Mouse (Mus musculus): ENCODE data around the gene Usf2.

Gene Usf2

DNA sequence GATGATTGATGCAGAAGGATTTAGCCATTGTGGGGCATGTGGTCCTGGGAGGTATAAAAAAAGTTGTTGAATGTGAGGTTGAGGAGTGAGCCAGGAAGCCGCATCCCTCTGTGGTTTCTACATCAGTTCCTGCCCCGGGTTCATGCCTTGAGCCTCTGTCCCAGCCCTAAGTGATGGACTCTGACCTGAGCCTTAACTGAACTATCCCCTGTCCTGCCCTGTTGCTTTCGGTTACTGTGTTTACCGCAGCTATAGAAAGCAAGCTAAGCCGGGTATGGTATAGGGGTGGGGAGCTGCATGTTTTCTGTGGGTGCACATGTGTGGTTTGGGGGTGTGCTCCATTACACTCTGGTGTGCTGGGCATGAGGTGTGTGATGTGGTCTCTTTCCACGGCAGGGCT is 46.8 kb downstream of the Usf2 start:
- DNase-seq, result no peak

DNA sequence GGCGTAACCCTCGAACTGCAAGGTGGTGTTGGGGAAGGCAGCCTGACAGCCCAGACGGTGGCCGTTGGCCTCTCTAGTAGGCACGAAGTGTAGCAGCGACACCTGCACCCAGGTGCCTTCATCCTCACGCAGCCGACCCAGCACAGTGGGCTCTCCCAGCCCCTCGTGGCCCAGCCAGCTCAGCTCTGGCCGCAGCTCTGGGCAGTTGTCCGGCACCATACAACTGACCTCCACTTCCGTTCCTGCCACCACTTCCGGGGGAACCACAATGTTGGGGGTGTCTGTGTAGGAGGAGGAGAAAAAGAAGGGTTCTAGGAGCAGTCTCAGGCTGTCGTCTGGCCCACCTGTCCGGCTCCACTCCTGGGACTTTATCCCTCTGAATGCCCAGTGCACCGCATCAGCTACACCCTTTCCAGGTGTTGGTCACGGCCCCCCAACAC is 47.6 kb downstream of the Usf2 start:
- no peak for DNase-seq

DNA sequence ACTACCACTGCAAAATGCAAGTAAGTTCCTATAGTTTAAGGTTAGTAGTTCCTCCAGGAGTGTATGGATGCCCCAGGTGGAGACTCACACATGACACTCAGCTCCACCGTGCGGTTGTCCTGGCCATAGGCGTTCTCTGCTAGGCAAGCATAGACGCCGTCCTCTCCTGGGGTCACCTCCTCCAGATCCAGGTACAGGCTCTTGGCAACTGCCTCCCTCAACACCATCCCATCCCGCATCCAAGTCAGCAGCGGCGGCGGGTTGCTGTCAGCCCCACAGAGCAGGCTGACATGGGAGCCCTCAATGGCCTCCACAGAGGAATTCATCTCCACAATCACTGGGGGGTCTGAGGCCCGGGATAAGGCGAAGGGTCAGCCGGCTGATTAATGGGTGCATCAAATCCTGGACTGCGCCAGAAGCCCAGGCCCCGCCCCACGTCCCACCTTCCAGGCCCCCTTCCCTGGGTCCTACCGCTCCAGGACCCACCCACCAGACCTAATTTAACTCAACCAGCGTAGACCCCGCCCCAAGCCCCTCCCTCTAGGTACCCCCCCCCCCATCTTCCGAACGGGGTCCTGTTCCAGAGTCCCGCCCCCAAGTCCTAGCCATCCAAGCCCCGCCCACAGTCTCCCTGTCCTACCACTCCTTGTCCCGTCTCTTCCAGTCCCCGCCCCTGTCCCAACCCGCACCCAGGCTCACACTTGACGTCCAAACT is 48.2 kb downstream of the Usf2 start:
- DNase-seq, result peak; percentile 65

DNA sequence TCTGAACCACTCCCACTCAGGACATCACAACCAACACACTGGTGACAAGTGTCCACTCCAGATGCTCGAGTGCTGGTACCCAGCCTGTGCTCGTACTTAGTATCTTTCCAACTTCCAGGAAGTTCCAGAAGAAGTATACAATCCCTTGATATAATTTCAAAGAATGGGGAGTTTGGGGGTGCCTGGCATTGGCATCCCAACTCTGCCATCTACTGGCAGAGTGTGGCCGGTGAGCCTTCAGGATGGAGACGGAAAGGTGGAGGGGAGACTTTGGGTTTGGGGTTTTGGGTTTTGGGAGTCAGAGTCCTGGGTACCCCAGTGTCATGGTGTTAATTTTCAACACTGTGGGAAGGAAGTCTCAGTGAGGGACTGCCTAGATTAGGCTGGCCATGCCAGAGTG is 52.6 kb downstream of the Usf2 start:
- no peak for DNase-seq
